Comparison of ENCODE assay signal across 25 mouse cellular contexts in genomic region chr8:104123080-104123657, GRCm38 (mm10). TPM values are rescaled to one million over a fixed set of nuclear protein-coding genes. Genes with fewer than 3 reads are reported as not detected.
"Had no signal": no experiment of that assay in that cellular context is flagged by ENCODE, and none has a peak within 500 bp of the region (broad histone marks: within the 10 kb centered on the region; RNA-seq: fewer than 3 reads in every experiment).

No protein-coding gene starts in this region.

- DNase-seq: gastrocnemius, adult 2 months; gastrocnemius, postnatal 10 days; gastrocnemius, postnatal 25 days; heart, adult 18-20 months; heart, postnatal 10 days; heart, postnatal 4 days; kidney, adult 2 months; kidney, adult 9 months; kidney, postnatal 4 days; liver; liver, embryonic 13.5 days; liver, postnatal 0 days had no signal

- H3K27me3 ChIP-seq: heart, embryonic 12.5 days; hindbrain, embryonic 13.5 days; hindbrain, embryonic 15.5 days; intestine, embryonic 15.5 days; limb, embryonic 12.5 days; liver, embryonic 13.5 days; liver, embryonic 15.5 days had no signal

- ATAC-seq: inflammation-experienced regulatory T-cells, adult 6 months; intestine, embryonic 15.5 days; intestine, postnatal 0 days; liver, postnatal 0 days had no signal

- H3K27ac ChIP-seq: gastrocnemius, adult 2 months; heart, embryonic 10.5 days; hindbrain, embryonic 13.5 days; hindbrain, embryonic 15.5 days; intestine, embryonic 15.5 days; layer of hippocampus, adult 2 months; limb, embryonic 10.5 days; limb, embryonic 12.5 days; liver, embryonic 13.5 days; liver, embryonic 15.5 days had no signal

- H3K36me3 ChIP-seq: hindbrain, embryonic 13.5 days; hindbrain, embryonic 15.5 days; intestine, embryonic 15.5 days; limb, embryonic 10.5 days; limb, embryonic 12.5 days; liver, embryonic 13.5 days; liver, embryonic 15.5 days had no signal

- H3K9me3 ChIP-seq: heart, embryonic 10.5 days; heart, embryonic 12.5 days; hindbrain, embryonic 13.5 days; hindbrain, embryonic 15.5 days; intestine, embryonic 15.5 days; limb, embryonic 10.5 days; limb, embryonic 12.5 days; liver, embryonic 13.5 days; liver, embryonic 15.5 days had no signal

- H3K9ac ChIP-seq: heart, embryonic 12.5 days; hindbrain, embryonic 13.5 days; hindbrain, embryonic 15.5 days; intestine, embryonic 15.5 days; limb, embryonic 12.5 days; liver, embryonic 13.5 days; liver, embryonic 15.5 days; liver, postnatal 0 days had no signal

- H3K4me1 ChIP-seq: hindbrain, embryonic 13.5 days; hindbrain, embryonic 15.5 days; intestine, embryonic 15.5 days; limb, embryonic 10.5 days; limb, embryonic 12.5 days; liver, embryonic 13.5 days; liver, embryonic 15.5 days had no signal

- H3K4me3 ChIP-seq: gastrocnemius, adult 2 months; heart, embryonic 10.5 days; heart, embryonic 12.5 days; hindbrain, embryonic 13.5 days; hindbrain, embryonic 15.5 days; intestine, embryonic 15.5 days; layer of hippocampus, adult 2 months; limb, embryonic 10.5 days; limb, embryonic 12.5 days; liver, embryonic 13.5 days; liver, embryonic 15.5 days had no signal

- H3K4me2 ChIP-seq: heart, embryonic 12.5 days; hindbrain, embryonic 13.5 days; hindbrain, embryonic 15.5 days; intestine, embryonic 15.5 days; limb, embryonic 12.5 days; liver, embryonic 11.5 days; liver, embryonic 13.5 days; liver, embryonic 15.5 days had no signal

RNA-seq across cellular contexts. Expression of gene Cdh5, which starts 21.7 kb away (rescaled TPM):
- total RNA-seq: granulocyte monocyte progenitor cell, adult 5-6 weeks had no signal

RNA-seq across cellular contexts. Expression of gene Bean1, which starts 47.1 kb away (rescaled TPM):
- total RNA-seq: granulocyte monocyte progenitor cell, adult 5-6 weeks had no signal
- polyA plus RNA-seq: inflammation-experienced regulatory T-cells, adult 6 months; liver, embryonic 13.5 days; liver, postnatal 0 days had no signal
